Mouse (Mus musculus) intestine, postnatal 0 days (tissue): Measurements from ENCODE around the gene Ptch1. TPM values are rescaled to one million over a fixed set of nuclear protein-coding genes. Genes with fewer than 3 reads are reported as not detected.

Source experiments
- ATAC-seq: fragments of 200-750 bp; cut with Nextera tagmentation; 2 replicates; pipeline ENCODE4 v1.8.0; 2017; ENCODE audit warnings: mild to moderate bottlenecking, moderate TSS enrichment, moderate library complexity
- H3K27ac ChIP-seq: fragments of 300-500 bp; sonication (generic); 2 replicates; pipeline ENCODE4 v1.5.1; 2014; ENCODE audit warnings: mild to moderate bottlenecking, low read depth, low read length, moderate library complexity
- H3K27me3 ChIP-seq: fragments of 300-500 bp; sonication (generic); replicated peaks from 2 replicates; pipeline ENCODE4 v1.6.1; 2014; ENCODE audit warnings: low read length, mixed read lengths; ENCODE audit not compliant: control insufficient read depth, insufficient read depth
- H3K36me3 ChIP-seq: fragments of 300-500 bp; sonication (generic); 2 replicates; pipeline ENCODE4 v1.6.1; 2014; ENCODE audit warnings: mild to moderate bottlenecking, moderate library complexity; ENCODE audit not compliant: control insufficient read depth, insufficient read depth
- H3K4me1 ChIP-seq: fragments of 300-500 bp; sonication (generic); replicated peaks from 2 replicates; pipeline ENCODE4 v1.6.1; 2014; ENCODE audit warnings: antibody characterized with exemption, low read length, mixed read lengths; ENCODE audit not compliant: control insufficient read depth, insufficient read depth
- H3K4me2 ChIP-seq: fragments of 300-500 bp; sonication (generic); replicated peaks from 2 replicates; pipeline ENCODE4 v1.6.1; 2014; ENCODE audit warnings: low read depth, mild to moderate bottlenecking, moderate library complexity
- H3K4me3 ChIP-seq: fragments of 300-500 bp; sonication (generic); 2 replicates; pipeline ENCODE4 v1.5.1; 2014; ENCODE audit warnings: low read depth, low read length
- H3K9ac ChIP-seq: fragments of 300-500 bp; sonication (generic); 2 replicates; pipeline ENCODE4 v1.6.1; 2014; ENCODE audit warnings: mild to moderate bottlenecking, low read depth, low read length
- H3K9me3 ChIP-seq: fragments of 300-500 bp; sonication (generic); 2 replicates; pipeline ENCODE4 v1.6.1; 2016; ENCODE audit warnings: mixed run types; ENCODE audit not compliant: control insufficient read depth
- CTCF ChIP-seq: sonication (generic); IDR thresholded peaks from 2 replicates; pipeline ENCODE4 v1.5.1; 2016; ENCODE audit warnings: low read depth, mild to moderate bottlenecking, control low read depth, antibody characterized with exemption, moderate library complexity
- WGBS: fragments of 180-500 bp; shearing (Covaris S2); extraction: QIAGEN DNeasy Blood & Tissue Kit; methylation state at CpG from one replicate; pipeline ENCODE4 v1.1.7; 2014; 5-methylcytosine and 5-hydroxymethylcytosine counted together
- polyA plus RNA-seq: library from polyadenylated mRNA; unstranded; fragments of >200 nt; fragmentation: Nextera tagmentation; extraction: Ambion mirVana; gene quantifications from 2 replicates; pipeline ENCODE4 v1.2.1, GENCODE M21; 2015

Ptch1 gene
- polyA plus RNA-seq, 1 experiment from 2014 or later = 11.0 TPM

DNA sequence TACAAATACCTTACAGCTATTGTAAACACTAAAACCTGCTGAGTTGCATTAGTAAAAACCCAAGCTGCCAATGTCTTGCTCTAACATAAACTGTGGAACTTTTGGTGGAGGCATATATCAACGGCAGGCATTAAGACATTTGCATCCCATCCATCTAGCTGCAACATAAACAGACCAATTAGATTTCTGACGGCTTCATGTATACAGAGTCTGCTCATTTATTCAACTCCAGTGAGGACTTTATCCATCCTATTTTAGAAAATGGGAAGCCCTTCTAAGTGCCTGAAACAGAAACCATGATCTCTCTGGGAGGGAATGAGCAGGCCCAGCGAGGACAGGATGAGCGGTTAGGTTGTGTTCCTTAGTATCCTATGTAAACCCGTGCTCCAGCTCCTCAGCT is 57.9 kb downstream of the Ptch1 start:
- peaks cover 89% of the 10 kb centered on the region for H3K36me3 ChIP-seq
- ATAC-seq = 0 out of 2 replicates have a peak, but pooled peaks have one; percentile 28
- TF ChIP-seq CTCF = no peak
- H3K27ac ChIP-seq = peak overlapping the region; percentile 11; the same call in 1 of the 2 replicates
- H3K27me3 ChIP-seq = no peaks in the 10 kb centered on the region
- no peaks in the 10 kb centered on the region for H3K4me1 ChIP-seq
- H3K9ac ChIP-seq = no peak overlapping the region
- no peaks in the 10 kb centered on the region for H3K9me3 ChIP-seq
- H3K4me3 ChIP-seq = no peak overlapping the region
- WGBS = 60% methylated on average over 5 of the region's 5 CpGs
- H3K4me2 ChIP-seq = no peak overlapping the region

DNA sequence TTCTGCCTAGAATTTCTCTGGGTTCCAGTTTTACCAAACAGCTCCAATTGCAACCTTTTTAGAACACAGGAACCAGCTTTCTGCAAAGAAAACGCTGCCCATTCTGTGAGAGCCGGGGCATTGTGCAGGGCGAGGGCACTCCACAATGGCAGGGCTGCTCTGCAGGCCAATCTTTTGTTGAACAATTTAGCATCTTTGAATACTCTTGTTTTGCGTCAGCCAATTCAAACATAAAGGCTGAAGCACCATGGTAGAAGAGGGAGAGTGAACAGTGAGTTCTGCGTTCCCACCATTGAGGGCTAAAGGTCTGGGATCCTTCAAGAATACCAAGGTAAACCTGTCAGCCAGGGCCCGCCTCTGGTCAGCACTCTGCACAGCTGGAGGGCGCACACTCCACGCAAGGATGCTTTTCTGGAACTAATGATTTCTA is 58.5 kb downstream of the Ptch1 start:
- Histone ChIP-seq H3K9me3 (no peaks in the 10 kb centered on the region), H3K4me1 (no peaks in the 10 kb centered on the region), H3K36me3 (peaks cover 91% of the 10 kb centered on the region), H3K27me3 (no peaks in the 10 kb centered on the region), H3K9ac (no peak overlapping the region), H3K4me3 (no peak overlapping the region), H3K27ac (no peak overlapping the region; the same call in 1 of the 2 replicates), H3K4me2 (no peak overlapping the region)
- ATAC-seq = no peak
- 65% methylated on average over 8 of the region's 8 CpGs for WGBS
- no peak for TF ChIP-seq CTCF

DNA sequence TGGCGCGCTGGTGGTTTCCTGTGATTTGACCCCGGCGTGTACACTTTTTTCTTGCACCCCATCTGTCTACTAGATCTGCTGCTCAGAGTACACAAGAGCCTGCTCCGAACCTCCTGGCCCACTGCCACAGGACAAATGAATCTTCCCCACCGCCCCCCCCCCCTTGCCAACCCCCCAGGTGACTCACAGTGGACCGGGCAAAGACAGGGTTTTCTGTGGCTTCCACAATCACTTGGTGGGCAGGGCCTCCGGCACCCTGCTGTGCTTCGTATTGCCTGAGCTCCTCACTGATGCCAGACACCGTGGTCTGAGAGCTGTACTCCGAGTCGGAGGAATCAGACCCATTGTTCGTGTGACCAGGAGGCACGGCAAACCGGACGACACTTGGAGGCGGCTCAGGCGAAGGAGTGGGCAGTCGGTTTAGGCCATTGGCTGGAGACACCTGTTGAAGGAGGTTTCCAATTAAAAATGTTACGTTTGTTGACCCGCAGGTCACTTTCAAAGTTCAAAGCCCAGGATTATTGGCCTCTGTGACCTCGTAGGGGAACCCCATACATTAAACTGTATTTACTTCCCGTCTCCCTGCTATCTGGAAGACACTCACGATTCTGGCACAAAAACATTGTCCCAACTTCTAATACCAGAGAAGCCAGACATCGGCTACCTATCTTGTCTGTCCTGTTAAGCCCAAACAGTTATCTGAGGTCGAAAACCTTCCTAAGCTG is 59.9 kb downstream of the Ptch1 start:
- Histone ChIP-seq H3K9ac (no peak overlapping the region), H3K9me3 (no peaks in the 10 kb centered on the region), H3K27ac (no peak overlapping the region), H3K4me2 (no peak overlapping the region), H3K27me3 (no peaks in the 10 kb centered on the region), H3K36me3 (peaks cover 88% of the 10 kb centered on the region), H3K4me3 (no peak overlapping the region), H3K4me1 (no peaks in the 10 kb centered on the region)
- no peak for TF ChIP-seq CTCF
- 77% methylated on average over 26 of the region's 26 CpGs for WGBS
- ATAC-seq = no peak

DNA sequence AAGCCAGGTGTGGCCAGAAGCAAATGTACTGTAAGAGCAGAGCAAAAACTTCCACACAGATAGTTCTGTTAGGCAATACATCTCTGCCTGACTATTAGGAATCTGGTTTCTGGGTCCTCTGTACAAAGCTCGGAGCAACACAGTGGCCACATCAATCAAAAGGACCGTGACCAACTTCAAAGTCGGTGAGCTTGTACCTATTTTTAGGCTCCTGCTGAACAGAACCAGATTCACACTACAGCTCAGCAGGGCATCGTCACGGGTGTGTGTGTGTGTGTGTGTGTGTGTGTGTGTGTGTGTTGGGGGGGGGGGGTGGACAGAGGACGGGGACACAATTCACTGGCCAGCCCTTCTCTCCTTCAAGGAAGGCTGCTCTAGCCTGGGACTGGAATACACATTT is 61.0 kb downstream of the Ptch1 start:
- Histone ChIP-seq H3K27me3 (no peaks in the 10 kb centered on the region), H3K36me3 (peaks cover 85% of the 10 kb centered on the region), H3K4me1 (no peaks in the 10 kb centered on the region), H3K9ac (no peak overlapping the region), H3K4me3 (no peak overlapping the region), H3K27ac (no peak overlapping the region), H3K4me2 (no peak overlapping the region), H3K9me3 (no peaks in the 10 kb centered on the region)
- WGBS = 58% methylated on average over 6 of the region's 6 CpGs
- ATAC-seq = no peak
- TF ChIP-seq CTCF = no peak

DNA sequence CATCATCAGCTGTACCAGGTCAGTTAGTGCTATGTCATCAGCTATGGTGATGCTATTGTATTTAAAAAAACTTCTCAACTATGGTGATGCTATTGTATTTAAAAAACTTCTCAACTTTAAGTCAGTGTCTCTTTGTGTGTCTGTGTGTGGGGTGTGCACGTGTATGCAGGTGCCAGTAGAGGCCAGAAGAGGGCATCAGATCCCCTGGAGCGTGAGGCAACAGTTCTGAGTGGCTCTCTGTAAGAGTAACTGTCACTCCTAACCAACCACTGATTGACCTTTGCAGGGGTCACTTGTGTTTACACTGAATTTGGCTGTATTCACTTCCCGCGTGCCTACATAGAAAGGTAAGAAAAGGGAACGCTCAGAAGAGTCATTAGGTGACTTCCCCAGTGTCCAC is 65.6 kb downstream of the Ptch1 start:
- Histone ChIP-seq H3K27ac (no peak overlapping the region), H3K4me1 (no peaks in the 10 kb centered on the region), H3K9me3 (no peaks in the 10 kb centered on the region), H3K9ac (no peak overlapping the region), H3K4me2 (no peak overlapping the region), H3K4me3 (no peak overlapping the region), H3K27me3 (no peaks in the 10 kb centered on the region), H3K36me3 (peaks cover 48% of the 10 kb centered on the region)
- 77% methylated on average over 5 of the region's 5 CpGs for WGBS
- peak; percentile 41 for TF ChIP-seq CTCF
- 0 out of 2 replicates have a peak, but pooled peaks have one; percentile 11 for ATAC-seq

DNA sequence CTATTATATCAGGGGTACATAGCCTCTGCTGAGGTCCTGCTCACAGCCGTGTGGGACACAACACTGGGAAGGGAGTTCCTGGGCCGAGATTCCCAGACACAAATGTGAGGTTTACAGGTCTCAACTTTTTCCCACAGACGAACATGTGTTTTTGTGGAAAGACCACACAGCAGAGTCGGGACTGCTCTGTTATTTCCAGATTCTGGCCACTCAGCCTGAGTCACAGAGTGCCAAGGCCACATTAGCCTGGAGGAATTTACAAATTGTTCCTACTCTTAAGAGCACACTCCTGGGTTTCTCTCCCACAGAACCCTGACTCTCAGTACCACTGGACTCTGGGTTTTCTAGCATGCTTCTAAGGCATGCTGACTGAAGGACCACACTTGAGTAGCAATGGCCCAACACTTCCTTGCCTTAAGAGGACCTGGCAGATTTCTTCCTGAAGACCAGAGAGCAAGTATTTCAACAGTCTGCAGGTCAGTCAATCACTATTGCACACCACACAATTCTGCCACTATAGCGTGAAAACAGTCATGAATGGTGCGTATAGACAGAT is 66.3 kb downstream of the Ptch1 start:
- WGBS = 78% methylated on average over 6 of the region's 6 CpGs
- H3K4me1 ChIP-seq = no peaks in the 10 kb centered on the region

More for the DNA sequence above, 66.3 kb downstream of the Ptch1 start:
- no peaks in the 10 kb centered on the region for H3K9me3 ChIP-seq
- no peak for ATAC-seq
- H3K36me3 ChIP-seq = peaks cover 41% of the 10 kb centered on the region
- H3K4me3 ChIP-seq = no peak overlapping the region
- H3K27me3 ChIP-seq = no peaks in the 10 kb centered on the region
- H3K27ac ChIP-seq = no peak overlapping the region
- no peak overlapping the region for H3K4me2 ChIP-seq
- H3K9ac ChIP-seq = no peak overlapping the region
- no peak for TF ChIP-seq CTCF
